In genomic region chr9:58310043-58310660, GRCm38 (mm10) we compare ENCODE assay signal across 11 mouse cellular contexts. TPM values are rescaled to one million over a fixed set of nuclear protein-coding genes. Genes with fewer than 3 reads are reported as not detected.
A peak's percentile ranks its signal among the peaks of the same experiment; 100 is the strongest.
DNase-seq lines count a peak whose midpoint lies in the region; ATAC-seq and TF ChIP-seq lines count a peak whose summit lies in the region.
"Had no signal": no experiment of that assay in that cellular context is flagged by ENCODE, and none has a peak within 500 bp of the region (broad histone marks: within the 10 kb centered on the region; RNA-seq: fewer than 3 reads in every experiment).

No protein-coding gene starts in this region.

- no peak for TF ChIP-seq EP300 in stomach, postnatal 0 days (optimal IDR thresholded peaks at IDR 0.05)

- DNase-seq in limb, embryonic 10.5 days (ENCODE audit: low spot score): no peak
- DNase-seq in kidney, postnatal 25 days: peak; percentile 50 to 69
- no peak for DNase-seq in stomach, postnatal 0 days (ENCODE audit: low spot score)
- no peak for DNase-seq in frontal cortex, postnatal 36 days (ENCODE audit: low spot score in 2 of 2)
- DNase-seq in midbrain, embryonic 10.5 days (ENCODE audit: low spot score): no peak
- no peak for DNase-seq in right cerebral cortex, postnatal 36 days (ENCODE audit: low spot score in 2 of 2)
- DNase-seq: right cerebral cortex, postnatal 25 days had no signal

- H3K9me3 ChIP-seq in limb, embryonic 12.5 days: no peaks in the 10 kb centered on the region
- H3K9me3 ChIP-seq in limb, embryonic 10.5 days (replicated peaks): no peaks in the 10 kb centered on the region
- no peaks in the 10 kb centered on the region for H3K9me3 ChIP-seq in heart, embryonic 13.5 days
- no peaks in the 10 kb centered on the region for H3K9me3 ChIP-seq in stomach, postnatal 0 days (ENCODE audit: control insufficient read depth, low read length)
- no peaks in the 10 kb centered on the region for H3K9me3 ChIP-seq in midbrain, embryonic 10.5 days (replicated peaks)
- H3K9me3 ChIP-seq: hindbrain, embryonic 10.5 days had no signal

- peak overlapping the region; percentile 42 for H3K4me2 ChIP-seq in limb, embryonic 12.5 days
- H3K4me2 ChIP-seq in heart, embryonic 13.5 days: peak overlapping the region; percentile 93
- peak overlapping the region; percentile 24 for H3K4me2 ChIP-seq in stomach, postnatal 0 days (replicated peaks; ENCODE audit: low read depth)

- no peak for ATAC-seq in limb, embryonic 12.5 days (ENCODE audit: insufficient number of reproducible peaks, insufficient read depth, low FRiP score, low TSS enrichment, low read depth)
- ATAC-seq in heart, embryonic 13.5 days (ENCODE audit: extremely low read depth, insufficient number of reproducible peaks, low FRiP score, low TSS enrichment): no peak
- ATAC-seq in stomach, postnatal 0 days (ENCODE audit: low FRiP score, low TSS enrichment): no peak

- no peak overlapping the region for H3K27ac ChIP-seq in limb, embryonic 12.5 days
- no peak overlapping the region for H3K27ac ChIP-seq in limb, embryonic 10.5 days
- peak overlapping the region; percentile 85 for H3K27ac ChIP-seq in heart, embryonic 13.5 days (replicated peaks)
- peak overlapping the region; percentile 45; the same call in 1 of the 2 replicates for H3K27ac ChIP-seq in stomach, postnatal 0 days (replicated peaks)
- no peak overlapping the region for H3K27ac ChIP-seq in midbrain, embryonic 10.5 days (replicated peaks)
- H3K27ac ChIP-seq: hindbrain, embryonic 10.5 days had no signal

- peaks cover 6% of the 10 kb centered on the region; the same call in 1 of the 2 replicates for H3K36me3 ChIP-seq in limb, embryonic 12.5 days
- no peaks in the 10 kb centered on the region for H3K36me3 ChIP-seq in limb, embryonic 10.5 days
- no peaks in the 10 kb centered on the region for H3K36me3 ChIP-seq in heart, embryonic 13.5 days
- H3K36me3 ChIP-seq in stomach, postnatal 0 days (ENCODE audit: control insufficient read depth, insufficient read depth, low read length): no peaks in the 10 kb centered on the region
- no peaks in the 10 kb centered on the region for H3K36me3 ChIP-seq in midbrain, embryonic 10.5 days
- H3K36me3 ChIP-seq: hindbrain, embryonic 10.5 days had no signal

- H3K4me3 ChIP-seq in limb, embryonic 12.5 days (replicated peaks): peak overlapping the region; percentile 15; the same call in 1 of the 2 replicates
- no peak overlapping the region for H3K4me3 ChIP-seq in limb, embryonic 10.5 days
- peak overlapping the region; percentile 32 for H3K4me3 ChIP-seq in heart, embryonic 13.5 days
- H3K4me3 ChIP-seq in stomach, postnatal 0 days (ENCODE audit: low read depth, low read length): peak overlapping the region; percentile 10; the same call in 1 of the 2 replicates
- H3K4me3 ChIP-seq in midbrain, embryonic 10.5 days: no peak overlapping the region
- H3K4me3 ChIP-seq: hindbrain, embryonic 10.5 days; megakaryocyte, embryonic 14.5 days had no signal

- no peak overlapping the region for H3K9ac ChIP-seq in limb, embryonic 12.5 days (replicated peaks)
- peak overlapping the region; percentile 67 for H3K9ac ChIP-seq in heart, embryonic 13.5 days
- H3K9ac ChIP-seq in stomach, postnatal 0 days (ENCODE audit: low read length): no peak overlapping the region

- no peak for TF ChIP-seq CTCF in stomach, postnatal 0 days (IDR thresholded peaks at IDR 0.05; ENCODE audit: low read depth)

- WGBS in limb, embryonic 12.5 days: 82% methylated on average over 14 of the region's 14 CpGs
- 83% methylated on average over 14 of the region's 14 CpGs for WGBS in limb, embryonic 10.5 days
- 65% methylated on average over 14 of the region's 14 CpGs for WGBS in heart, embryonic 13.5 days
- WGBS in stomach, postnatal 0 days: 58% methylated on average over 14 of the region's 14 CpGs
- 87% methylated on average over 14 of the region's 14 CpGs for WGBS in midbrain, embryonic 10.5 days

- H3K4me1 ChIP-seq in limb, embryonic 12.5 days (replicated peaks): peaks cover 91% of the 10 kb centered on the region
- peaks cover 82% of the 10 kb centered on the region for H3K4me1 ChIP-seq in limb, embryonic 10.5 days
- H3K4me1 ChIP-seq in heart, embryonic 13.5 days: peaks cover 94% of the 10 kb centered on the region
- peaks cover 5% of the 10 kb centered on the region for H3K4me1 ChIP-seq in stomach, postnatal 0 days (replicated peaks; ENCODE audit: control insufficient read depth, insufficient read depth)
- H3K4me1 ChIP-seq in midbrain, embryonic 10.5 days: peaks cover 62% of the 10 kb centered on the region

- H3K27me3 ChIP-seq in limb, embryonic 12.5 days: peaks cover 21% of the 10 kb centered on the region
- peaks cover 49% of the 10 kb centered on the region for H3K27me3 ChIP-seq in limb, embryonic 10.5 days (ENCODE audit: low read depth, poor library complexity, severe bottlenecking)
- peaks cover 11% of the 10 kb centered on the region; the same call in 1 of the 2 replicates for H3K27me3 ChIP-seq in heart, embryonic 13.5 days (replicated peaks)
- peaks cover 3% of the 10 kb centered on the region; the same call in 1 of the 2 replicates for H3K27me3 ChIP-seq in stomach, postnatal 0 days (ENCODE audit: control insufficient read depth, insufficient read depth, low read length)
- peaks cover 53% of the 10 kb centered on the region for H3K27me3 ChIP-seq in midbrain, embryonic 10.5 days (ENCODE audit: low read depth, poor library complexity, severe bottlenecking)

RNA-seq across cellular contexts. Expression of gene Loxl1, which starts 2.8 kb away (rescaled TPM):
- polyA plus RNA-seq in limb, embryonic 12.5 days (2016; fragmentation: Nextera tagmentation; extraction: Ambion mirVana): 30.1 and 34.7 TPM in 2 replicates
- polyA plus RNA-seq in limb, embryonic 10.5 days (2016; fragmentation: Nextera tagmentation; extraction: Ambion mirVana): 6.0 and 12.9 TPM in 2 replicates
- 51.5 TPM in 2 replicates for polyA plus RNA-seq in heart, embryonic 13.5 days (2015; fragmentation: Nextera tagmentation; extraction: Ambion mirVana)
- polyA plus RNA-seq in stomach, postnatal 0 days (2015; fragmentation: Nextera tagmentation; extraction: Ambion mirVana): 49.3 and 63.7 TPM in 2 replicates
- 6.9 and 10.9 TPM in 2 replicates for polyA plus RNA-seq in midbrain, embryonic 10.5 days (2016; fragmentation: Nextera tagmentation; extraction: Ambion mirVana)

RNA-seq across cellular contexts. Expression of gene Stoml1, which starts 57.2 kb away (rescaled TPM):
- polyA plus RNA-seq in limb, embryonic 12.5 days (2016; fragmentation: Nextera tagmentation; extraction: Ambion mirVana): 33.6 and 35.3 TPM in 2 replicates
- 21.8 and 26.1 TPM in 2 replicates for polyA plus RNA-seq in limb, embryonic 10.5 days (2016; fragmentation: Nextera tagmentation; extraction: Ambion mirVana)
- polyA plus RNA-seq in heart, embryonic 13.5 days (2015; fragmentation: Nextera tagmentation; extraction: Ambion mirVana): 25.0 and 25.6 TPM in 2 replicates
- 19.9 and 20.4 TPM in 2 replicates for polyA plus RNA-seq in stomach, postnatal 0 days (2015; fragmentation: Nextera tagmentation; extraction: Ambion mirVana)
- polyA plus RNA-seq in midbrain, embryonic 10.5 days (2016; fragmentation: Nextera tagmentation; extraction: Ambion mirVana): 32.2 and 39.9 TPM in 2 replicates

Comparison
In these comparisons a context has a peak if more than half of its experiments do, and no peak if none do; other contexts are left out.
1. H3K4me3 ChIP-seq: peak in limb, embryonic 12.5 days (single experiment), heart, embryonic 13.5 days (single experiment) and stomach, postnatal 0 days (single experiment); none in limb, embryonic 10.5 days (single experiment) and midbrain, embryonic 10.5 days (single experiment).
2. H3K27ac ChIP-seq: peak in heart, embryonic 13.5 days (single experiment) and stomach, postnatal 0 days (single experiment); none in limb, embryonic 12.5 days (single experiment), limb, embryonic 10.5 days (single experiment) and midbrain, embryonic 10.5 days (single experiment).
3. H3K4me2 ChIP-seq: peak in every context shown above with its lines; median percentile 93 in heart, embryonic 13.5 days; 42 in limb, embryonic 12.5 days; 24 in stomach, postnatal 0 days.
4. DNase-seq: peak in kidney, postnatal 25 days (2 of 2); none in limb, embryonic 10.5 days (single experiment), stomach, postnatal 0 days (single experiment), frontal cortex, postnatal 36 days (0 of 2), midbrain, embryonic 10.5 days (single experiment) and right cerebral cortex, postnatal 36 days (0 of 2).